Mouse (Mus musculus) kidney, adult 8-10 months (tissue): ENCODE measurements around the gene Ube2r2.

ENCODE experiments used
- DNase-seq, 2 experiments: peaks; one replicate each; pipeline ENCODE4 v3.0.0; 2022

Ube2r2 gene

DNA sequence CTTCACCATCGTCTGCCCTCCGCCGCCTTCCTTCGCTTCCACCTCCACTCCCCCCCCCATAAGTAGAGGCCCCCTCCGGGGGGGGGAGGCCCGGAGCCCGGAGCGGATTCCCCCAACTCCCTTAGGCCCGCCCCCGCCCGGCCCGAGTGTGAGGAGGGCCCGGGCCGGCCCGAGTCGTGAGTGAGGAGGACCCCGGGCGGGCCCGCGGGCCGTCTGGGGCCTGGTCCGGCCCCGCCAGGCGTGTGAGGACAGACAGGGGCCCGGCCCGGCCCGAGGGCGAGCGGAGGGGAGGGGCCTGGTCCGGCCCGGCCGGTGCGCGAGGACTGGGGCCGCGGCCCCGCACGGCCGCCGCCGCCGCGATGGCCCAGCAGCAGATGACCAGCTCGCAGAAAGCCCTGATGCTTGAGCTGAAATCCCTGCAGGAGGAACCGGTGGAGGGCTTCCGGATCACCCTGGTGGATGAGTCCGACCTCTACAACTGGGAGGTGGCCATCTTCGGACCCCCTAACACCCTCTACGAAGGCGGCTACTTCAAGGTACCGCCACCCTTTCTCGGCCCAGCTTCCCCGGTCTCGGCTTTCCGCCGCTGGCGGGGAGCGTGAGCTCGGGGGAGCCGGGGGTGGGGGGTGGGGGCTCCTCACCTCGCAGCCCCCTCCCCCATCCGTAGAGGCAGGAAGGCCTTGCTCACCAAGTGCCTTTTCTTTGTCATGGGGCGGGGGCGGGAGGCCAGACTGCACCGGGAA is at the start of gene Ube2r2:
TSS of gene Ube2r2 (plus strand) at position 33 of the 743 bp plus-strand sequence.
- peak; percentile 37 to 58 for DNase-seq

DNA sequence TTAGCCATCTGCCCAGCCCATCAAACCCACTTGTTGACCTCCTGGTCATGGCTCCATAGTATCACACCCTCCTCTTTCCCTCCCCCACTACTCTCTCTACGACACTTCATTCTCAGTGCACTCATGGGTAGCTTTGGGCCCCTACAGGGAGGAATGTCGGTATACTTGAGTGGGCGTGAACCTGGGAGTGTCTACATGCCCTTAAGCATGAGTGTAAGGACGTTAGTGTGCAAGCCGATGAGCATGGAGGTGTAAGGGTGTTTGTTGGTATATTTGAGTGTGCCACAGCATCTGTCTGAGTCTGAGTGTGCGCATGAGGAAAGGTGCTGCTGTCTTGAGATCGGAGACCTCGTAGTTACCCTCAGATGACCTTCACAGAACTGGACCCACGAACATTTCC is 48.6 kb upstream of the Ube2r2 start:
- DNase-seq, result no peak

- no peak for DNase-seq
Measured at GRCm38 (mm10) chr4:41087459-41088298, 47.9 kb upstream of the Ube2r2 start.

DNA sequence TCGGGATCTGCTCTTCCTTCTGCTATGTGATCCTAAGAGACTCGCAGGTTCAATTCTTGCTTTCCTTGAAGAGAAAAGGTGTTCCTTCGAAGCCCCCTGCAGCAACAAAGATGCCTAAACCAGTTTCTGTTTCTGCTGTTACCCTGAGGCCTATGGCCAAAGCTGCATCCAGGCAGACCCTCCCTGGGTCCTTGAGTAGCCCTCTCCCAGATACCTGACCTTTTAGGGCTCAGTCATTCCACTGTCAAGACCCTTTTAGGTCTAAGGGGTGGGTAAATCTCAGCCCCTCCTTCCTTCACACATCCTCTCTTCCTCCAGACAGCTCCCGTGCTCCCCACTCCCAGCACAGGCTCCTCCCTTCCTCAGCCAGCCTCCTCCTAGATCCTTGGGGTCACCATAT is 46.4 kb upstream of the Ube2r2 start:
- DNase-seq, result no peak

DNA sequence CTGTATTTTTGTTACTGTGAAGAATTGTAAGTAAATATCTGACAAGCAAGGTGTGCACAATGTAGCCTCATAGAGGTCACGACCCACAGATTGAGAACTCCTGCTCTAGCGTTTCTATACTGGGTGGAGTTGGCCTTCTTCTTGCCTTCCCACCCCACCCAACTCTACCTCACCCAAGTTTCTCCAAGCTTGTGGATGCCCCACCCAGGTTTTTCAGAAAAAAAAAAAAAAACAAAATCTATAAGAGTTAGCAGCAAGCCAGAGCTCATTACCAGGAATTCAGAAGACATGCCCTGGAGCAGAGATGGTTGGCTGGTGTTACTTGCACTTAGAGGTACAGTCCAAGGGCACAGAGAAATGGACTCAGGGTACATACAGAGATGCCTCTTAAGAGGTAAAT is 45.8 kb upstream of the Ube2r2 start:
- no peak for DNase-seq

- no peak for DNase-seq
Measured at GRCm38 (mm10) chr4:41091391-41091790, 44.2 kb upstream of the Ube2r2 start.

GRCm38 (mm10) chr4:41092958-41093357 is 42.6 kb upstream of the Ube2r2 start:
- no peak for DNase-seq

DNA sequence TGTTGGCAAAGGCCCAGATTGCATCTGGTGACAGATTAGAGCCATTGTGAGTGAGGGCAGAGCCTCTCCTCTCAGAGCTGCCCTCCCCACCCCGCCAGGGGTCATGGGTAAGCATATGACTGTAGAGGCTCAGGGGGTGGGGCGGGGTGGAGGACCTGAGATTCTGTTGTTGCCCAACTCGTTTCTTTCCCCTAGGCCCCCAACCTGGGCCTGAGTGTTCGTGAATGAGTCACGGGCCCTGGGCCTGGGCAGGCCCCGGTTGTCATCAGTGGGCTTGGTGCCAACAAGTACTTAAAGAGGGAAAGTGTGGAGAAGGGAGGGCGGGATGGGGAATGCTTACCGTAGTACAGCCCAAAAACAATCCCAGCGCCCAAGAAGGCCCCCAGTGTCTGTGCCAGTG is 41.2 kb upstream of the Ube2r2 start:
- no peak for DNase-seq

- DNase-seq, result peak; percentile 52 to 61
Measured at GRCm38 (mm10) chr4:41096169-41096568, 39.4 kb upstream of the Ube2r2 start.

DNA sequence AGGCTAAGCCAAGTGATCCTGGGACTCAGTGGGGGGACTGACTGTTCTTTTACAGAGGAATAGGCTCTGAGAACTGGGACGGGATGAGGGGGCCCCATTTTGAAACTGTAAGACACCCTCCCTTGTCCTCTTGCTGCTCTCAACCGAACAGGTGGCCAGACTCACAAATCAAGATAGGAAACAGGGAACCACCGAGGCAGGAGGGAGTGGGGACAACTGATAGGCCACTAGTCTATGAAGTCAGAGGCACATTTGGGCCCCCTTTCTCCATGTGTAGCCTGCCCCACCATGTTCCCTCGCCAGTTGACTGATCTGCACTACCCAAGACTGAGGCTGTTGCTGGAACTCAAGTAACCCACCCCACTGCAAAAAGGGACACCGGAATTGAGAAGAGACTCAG is 38.7 kb upstream of the Ube2r2 start:
- no peak for DNase-seq

GRCm38 (mm10) chr4:41097381-41097780 is 38.2 kb upstream of the Ube2r2 start:
- DNase-seq, result peak; percentile 35 to 57

DNA sequence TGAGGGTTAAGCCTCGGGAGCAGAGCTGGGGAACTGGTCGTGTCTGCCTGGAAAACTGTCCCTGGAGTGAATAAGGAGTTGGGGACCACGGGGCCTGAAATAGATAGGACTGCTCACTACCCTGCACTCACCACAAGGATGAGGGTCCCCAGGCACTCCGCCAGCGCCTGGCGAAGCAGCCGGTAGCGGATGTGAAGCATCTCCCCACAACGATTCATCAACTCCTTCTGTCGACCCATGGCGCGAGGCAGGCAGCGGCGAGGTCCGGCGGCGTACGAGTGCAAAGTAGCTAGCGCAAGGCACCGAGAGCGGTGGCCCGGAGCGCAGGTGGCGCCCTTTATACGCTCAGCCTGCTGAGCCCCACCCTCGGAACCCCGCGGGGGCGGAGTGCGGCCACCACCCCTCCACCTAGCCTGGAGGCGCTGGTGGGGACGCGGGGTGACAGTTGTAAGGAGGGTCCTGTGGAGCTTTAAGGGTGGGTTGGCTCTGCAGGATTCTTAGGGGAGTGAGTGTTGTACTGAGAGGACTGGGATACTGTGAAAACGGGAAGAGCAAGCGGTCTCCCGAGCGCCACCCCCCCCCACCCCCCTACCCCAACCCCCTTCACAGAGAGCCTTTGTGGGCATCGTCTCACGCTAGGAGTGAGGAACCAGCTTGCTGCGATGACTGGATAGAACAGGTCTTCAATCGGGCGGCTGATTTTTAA is 37.5 kb upstream of the Ube2r2 start, which contains the start of gene Aqp3:
TSS of gene Aqp3 (minus strand) at position 313 of the 706 bp plus-strand sequence.
- DNase-seq, result peak; percentile 60 to 76

DNA sequence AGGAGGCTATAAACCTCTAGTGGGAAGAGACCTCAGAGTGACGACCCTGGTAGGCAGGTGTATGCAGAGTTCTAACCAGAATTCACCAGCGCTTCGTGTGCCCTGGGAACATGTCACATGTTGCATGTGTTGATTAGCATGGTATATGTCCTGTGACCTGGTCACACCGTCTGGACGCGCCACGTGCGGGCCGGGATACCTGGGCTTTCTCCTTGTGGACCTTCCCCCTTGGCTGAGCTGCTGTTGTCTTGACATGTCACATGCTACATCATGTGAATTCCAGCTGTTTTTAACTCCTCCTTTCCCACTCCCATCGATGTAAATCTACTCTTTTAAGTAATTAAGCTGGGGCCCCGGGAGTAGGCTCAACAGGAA is 37.0 kb upstream of the Ube2r2 start:
- DNase-seq, result peak in 1 of 2 experiments; percentile 38

- DNase-seq, result no peak
Measured at GRCm38 (mm10) chr4:41100986-41101385, 34.6 kb upstream of the Ube2r2 start.

- no peak for DNase-seq
Measured at GRCm38 (mm10) chr4:41102901-41103300, 32.6 kb upstream of the Ube2r2 start.

GRCm38 (mm10) chr4:41107440-41107839 is 28.1 kb upstream of the Ube2r2 start:
- no peak for DNase-seq

- DNase-seq, result no peak
Measured at GRCm38 (mm10) chr4:41108717-41109425, 26.7 kb upstream of the Ube2r2 start.

DNA sequence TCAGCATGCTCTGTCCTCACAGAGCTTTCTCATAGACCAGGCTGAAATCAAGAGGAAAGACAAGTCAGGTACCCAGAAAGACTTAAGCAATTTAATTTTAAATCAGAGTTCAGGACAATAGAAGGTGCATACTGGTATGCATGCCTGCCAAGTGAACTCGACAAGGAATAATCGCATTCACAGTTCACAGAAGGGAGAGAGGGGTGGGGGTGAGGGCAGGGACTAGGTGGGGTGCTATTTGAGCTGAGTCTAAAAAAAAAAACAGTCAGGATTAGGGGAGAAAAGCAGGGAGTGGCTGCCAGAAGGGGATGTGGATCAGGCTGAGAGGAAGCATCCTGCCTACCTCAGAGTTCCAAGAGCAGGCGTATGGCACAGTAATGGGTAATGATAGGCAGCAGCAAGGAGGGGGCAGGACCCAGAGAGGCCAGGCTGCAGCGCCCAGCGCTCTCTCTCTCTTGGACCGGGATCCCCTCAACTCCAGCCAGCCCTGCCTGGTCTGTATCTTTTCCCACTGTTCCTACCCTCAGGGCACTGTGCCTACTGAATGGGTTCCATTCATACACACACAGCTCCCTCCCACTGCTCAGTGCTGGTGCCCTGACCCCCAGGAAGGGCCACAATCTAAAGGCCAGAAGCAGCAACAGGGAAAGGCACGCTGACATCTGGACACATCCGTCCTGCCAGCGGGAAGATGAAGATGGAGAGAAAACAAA is 21.0 kb upstream of the Ube2r2 start:
- DNase-seq, result no peak

DNA sequence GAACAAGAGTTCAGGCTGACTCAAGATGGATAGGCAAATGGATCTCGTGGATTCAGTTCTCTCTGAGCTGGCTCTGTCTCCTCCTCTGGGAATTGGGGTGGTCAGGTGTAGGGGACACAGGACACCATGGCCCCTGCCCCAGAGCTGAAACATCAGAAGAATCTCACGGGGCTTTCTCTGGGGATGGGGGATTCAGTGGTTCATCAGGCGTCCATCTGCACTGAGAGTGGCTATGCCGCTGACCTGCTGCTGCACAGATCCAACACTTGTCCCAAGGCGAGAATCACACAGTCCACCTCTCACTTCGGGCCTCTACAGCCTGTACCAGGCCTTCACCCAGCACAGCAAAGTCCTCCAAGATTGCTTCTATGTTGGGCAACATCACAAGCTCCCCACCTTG is 20.5 kb upstream of the Ube2r2 start:
- no peak for DNase-seq

DNA sequence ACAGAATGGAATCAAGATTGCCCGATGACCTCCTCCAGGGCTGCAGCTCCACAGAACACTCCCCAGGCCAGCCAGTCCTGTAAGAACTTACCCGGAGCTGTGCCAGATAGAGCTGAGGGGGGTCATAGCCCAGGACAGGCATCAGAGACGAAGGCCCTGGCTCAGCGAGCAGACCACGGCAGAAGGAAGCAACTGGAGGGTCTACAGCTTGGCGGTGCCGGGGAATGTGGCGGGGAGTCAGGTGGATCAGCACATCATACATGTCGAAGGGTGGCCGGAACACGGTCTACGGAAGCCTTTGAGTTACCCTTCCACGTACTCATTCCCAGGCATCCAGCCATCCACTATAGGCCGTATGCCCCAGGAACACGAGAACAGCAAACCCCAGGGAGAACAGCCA is 19.8 kb upstream of the Ube2r2 start:
- DNase-seq, result no peak

DNA sequence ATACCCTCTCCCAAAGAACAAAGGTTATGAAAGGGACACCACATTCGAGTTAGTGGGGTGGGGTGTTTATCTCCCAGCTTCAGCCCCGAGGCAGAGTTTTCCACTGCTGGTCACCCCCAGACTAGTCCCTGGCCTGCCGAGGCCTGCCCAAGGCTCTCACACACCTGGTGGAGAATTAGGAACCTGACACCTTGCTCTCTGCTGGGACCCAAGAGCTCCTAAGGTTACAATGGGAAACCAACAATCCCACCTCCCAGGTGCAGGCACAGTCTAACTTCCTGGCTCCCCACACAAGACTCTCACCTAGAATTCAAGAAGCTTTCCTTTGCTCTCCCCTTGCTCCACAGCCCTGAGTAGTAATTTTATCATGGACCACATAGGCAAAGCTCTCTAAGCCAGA is 18.7 kb upstream of the Ube2r2 start:
- no peak for DNase-seq

GRCm38 (mm10) chr4:41118706-41119292 is 16.7 kb upstream of the Ube2r2 start:
- peak; percentile 54 to 70 for DNase-seq
